Mouse (Mus musculus): ENCODE measurements around the gene Nckap5.

Nckap5 gene

DNA sequence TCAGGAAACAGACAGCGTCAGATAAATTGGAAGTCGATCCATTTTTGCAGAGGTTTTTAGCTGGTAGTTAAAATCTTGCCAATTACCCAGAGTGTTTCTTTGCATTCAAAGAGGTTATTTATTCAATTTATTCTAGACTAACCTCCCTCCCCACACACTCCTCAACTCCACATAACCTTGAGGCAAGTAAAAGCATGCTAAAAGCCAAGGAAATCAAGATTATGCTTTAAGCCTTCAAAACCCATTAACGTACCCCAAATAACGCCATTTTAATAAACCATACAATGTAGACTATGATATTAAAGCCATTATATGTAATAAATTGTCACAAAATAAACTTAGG is 129.7 kb downstream of the Nckap5 start:
- in situ Hi-C loops (cut with MboI, MseI) = no loop called here

DNA sequence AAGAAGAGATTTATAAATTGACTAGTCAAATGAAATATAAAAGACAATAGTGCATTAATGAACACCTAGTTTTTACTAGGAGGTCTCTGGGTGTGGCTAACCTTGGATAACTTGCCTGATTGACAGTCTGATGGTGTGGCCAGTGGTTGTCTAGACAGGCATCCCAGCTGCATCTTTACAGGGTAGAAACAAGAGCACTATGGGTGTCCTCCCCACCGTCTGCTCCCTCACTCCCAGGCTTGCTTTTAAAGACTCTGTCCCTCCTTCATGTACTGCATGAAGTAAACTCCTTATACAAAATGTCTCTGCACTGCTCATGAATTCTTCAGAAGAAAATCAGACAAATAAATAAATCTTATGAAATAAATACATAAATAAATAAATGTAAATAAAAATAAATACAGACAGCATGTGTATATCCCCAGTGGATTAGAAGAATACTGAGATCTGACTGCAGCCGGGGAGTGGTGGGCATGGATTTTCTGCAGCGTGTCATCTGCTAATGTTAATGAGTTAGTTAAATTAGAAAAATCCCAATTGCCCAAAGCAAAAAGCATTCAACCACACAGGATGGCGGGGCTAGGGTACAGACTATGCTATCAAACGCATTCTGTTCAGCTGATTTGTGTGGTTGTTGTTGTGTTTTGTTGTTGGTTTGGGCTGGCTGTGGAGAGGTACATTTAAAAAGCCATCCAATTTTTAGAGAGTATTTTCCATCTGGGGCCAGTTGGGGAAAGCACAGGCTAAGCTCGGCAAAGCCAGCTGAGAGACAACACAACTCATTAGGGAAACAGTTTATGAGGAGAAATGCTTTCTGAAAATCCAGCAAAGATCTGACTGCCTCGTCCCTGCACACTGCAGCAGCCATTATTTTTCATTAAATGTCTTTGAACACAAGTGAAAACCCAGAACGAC is 130.3 kb downstream of the Nckap5 start:
- in situ Hi-C loops (cut with MboI, MseI) = no loop called here

DNA sequence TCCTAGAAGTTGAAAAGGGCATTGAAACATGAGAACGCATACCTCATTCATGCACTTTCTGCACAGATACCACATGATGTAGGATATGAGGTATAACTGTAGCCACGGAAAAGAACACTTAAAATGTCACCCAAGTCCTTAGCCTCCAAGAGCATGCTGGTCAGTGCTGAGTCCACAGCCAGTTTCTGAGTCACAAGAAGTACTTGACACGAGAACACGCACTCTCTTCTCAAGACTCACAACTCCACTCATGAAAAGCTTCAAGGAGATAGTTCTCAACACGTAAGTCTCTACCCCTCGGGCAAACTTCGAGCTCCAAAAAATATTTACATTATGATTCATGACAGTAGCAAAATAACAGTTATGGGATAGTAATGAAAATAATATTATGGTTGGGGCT is 137.0 kb downstream of the Nckap5 start:
- in situ Hi-C loops (cut with MboI, MseI) = no loop called here

DNA sequence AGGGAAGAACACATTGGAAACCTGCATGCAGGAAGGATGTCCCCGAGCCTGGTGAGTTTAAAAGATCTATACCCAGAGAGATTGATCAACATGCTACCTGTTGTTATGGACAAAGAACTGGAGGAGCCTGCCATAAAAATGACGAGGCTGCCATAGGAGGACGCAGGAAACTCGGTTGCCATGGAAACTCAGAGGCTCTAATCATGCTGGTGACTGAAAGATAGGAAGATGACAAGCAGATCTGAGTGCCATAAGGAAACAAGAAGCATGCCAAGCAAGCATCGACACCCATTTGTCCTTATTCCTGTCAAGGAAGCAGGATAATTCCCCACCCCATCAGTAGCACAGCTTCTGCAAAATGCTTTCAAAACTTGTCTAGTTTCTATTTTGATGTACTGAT is 142.0 kb downstream of the Nckap5 start:
- in situ Hi-C loops (cut with MboI, MseI) = no loop called here

DNA sequence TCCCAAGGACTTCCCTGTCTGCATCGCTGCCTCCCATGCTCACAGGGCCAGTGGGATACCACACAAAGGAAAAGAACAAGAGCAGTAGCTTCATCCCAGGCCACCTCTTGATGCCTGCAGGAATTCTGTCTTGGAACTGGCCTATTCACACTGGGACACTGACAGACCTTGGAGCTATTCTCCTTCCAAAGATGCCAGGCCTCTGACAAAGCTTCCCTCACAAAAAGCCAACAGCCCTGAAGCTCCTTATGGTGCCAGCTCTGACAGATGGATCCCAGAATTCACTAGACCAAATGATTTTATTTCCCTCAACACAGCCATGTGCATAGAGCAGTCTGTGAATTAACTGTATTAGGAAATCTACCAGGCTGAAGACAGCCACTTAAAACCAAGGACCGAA is 143.9 kb downstream of the Nckap5 start:
- in situ Hi-C loops (cut with MboI, MseI) = no loop called here

DNA sequence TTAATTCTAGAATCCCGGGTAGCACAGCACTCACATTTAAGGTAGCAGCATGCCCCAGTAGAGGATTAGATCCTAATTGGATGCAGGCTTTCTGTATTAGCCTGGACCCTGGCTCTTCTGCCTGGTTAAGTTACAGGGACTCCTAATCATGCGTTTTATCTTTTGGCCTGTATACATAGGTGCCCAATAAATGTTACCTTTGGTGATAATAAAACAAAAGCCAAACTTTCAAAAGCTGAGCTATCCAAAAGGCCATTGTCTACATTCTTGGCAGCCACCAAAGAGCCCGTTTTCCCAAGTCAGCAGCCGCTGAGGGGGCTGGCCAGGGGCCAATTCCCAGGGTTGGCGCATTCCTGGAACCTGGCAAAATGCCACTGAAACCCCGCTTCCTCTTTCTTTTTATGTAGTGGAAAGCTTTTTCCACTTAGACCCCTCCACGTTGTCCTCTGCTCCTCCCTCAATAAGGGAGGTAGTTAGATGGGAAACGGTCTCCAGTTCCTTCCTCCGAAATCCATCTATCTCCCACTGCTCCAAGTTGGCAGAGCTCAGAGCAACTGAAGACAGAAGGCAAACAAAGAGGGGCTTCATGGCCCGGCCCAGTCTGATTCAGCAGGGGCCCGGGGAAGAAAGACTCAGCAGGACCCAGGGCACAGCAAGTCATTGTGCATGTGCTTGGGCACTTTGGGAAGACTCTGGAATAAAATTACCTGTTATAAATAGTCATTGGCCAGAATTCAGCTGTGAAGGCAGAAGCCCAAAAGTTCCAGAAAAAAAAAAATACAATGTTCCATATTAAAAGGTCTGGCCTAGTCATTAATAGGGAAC is 146.8 kb downstream of the Nckap5 start:
- in situ Hi-C loops (cut with MboI, MseI) = no loop called here

DNA sequence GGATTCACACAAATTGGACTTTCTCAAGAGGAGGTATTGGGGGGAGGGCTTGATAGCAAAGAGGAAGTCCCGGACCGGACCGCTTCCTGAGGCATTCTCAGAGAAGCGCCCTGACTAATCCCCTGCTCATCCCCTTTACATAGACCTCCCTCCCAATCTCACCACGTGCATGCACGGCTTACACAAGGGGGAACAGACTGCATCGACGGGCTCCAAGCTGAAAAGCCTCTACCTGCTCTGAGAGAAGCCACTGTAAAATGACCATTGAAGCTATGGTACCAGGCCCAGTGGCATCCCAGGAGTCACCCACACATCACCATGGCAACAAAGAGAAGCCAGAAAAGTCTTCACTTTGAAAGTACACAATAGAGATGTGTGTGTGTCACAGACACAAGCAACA is 148.8 kb downstream of the Nckap5 start:
- in situ Hi-C loops (cut with MboI, MseI) = no loop called here

DNA sequence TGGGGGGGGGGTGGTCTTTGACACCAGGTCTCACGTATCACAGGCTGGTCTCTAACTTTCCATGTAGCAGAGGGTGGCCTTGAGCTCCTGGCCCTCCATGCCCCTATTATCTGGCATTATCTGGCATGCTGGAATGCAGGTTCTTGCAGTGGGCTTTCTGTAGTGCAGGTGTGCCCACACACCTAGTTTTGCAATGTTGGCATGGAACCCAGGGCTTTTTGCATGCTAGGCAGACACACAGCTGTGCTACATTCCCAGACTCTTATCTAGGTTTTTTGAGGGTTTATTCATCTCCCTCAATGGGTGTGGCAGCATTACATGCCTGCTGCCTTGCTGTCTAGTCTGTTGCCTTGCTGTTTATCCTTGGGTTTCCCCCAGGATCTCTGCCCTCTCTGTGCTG is 151.3 kb downstream of the Nckap5 start:
- in situ Hi-C loops (cut with MboI, MseI) = no loop called here

DNA sequence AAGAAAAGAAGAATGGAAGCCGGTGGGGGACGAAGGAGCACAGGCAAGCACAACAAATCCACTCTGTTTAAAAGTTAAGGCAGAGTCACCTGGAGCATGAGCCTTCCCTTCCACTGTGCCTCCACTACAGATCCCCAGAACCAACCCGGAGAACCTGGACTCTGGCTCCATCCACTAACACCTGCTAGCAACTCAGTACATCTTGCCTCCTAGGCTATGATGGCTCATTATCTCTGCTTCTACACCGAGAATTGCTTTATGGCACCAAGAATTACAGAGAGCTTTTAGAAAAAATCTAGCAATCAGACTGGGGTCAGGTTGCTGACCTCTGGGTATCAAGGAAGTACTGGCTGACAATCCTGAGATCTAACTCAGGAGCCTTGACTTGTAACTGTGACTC is 153.3 kb downstream of the Nckap5 start:
- in situ Hi-C loops (cut with MboI, MseI) = no loop called here

DNA sequence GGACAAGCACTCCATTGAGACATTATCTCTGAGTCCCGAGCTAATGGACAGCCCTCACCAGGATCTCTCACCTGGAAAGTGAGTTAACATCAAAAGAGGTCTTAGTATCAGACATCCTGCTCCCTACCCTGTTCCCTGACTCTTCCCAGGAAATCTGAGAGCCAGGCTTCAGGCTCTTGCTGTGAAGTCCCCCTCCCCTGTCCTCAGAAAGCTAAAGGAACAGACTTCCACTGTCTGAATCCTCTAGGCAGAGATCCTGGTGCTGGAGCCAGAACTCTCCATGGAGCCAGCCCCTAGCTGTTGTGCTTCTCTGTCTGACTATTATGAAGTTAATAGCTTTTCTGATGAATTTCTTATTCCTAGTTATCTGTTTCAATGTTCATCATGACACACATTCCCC is 153.8 kb downstream of the Nckap5 start:
- in situ Hi-C loops (cut with MboI, MseI) = no loop called here

DNA sequence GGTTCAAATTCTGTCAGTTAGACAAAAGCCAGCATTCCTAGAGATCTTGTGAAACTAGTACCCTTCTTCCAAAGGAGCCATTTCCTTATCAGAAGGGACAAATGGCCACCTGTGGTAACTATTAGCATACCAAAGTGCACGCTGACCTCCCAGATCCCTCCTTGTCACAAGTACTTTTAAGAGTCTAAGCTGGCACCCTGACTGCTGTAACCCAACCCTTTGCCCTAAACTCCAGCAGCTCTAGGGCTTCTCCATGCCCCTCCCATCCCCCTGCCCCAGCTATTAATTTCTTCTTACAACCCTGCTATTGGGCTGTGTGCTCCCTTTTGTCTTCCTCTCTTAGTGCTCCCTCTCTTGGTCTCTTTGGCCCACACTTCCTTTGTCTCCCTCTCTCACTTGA is 155.5 kb downstream of the Nckap5 start:
- in situ Hi-C loops (cut with MboI, MseI) = no loop called here

DNA sequence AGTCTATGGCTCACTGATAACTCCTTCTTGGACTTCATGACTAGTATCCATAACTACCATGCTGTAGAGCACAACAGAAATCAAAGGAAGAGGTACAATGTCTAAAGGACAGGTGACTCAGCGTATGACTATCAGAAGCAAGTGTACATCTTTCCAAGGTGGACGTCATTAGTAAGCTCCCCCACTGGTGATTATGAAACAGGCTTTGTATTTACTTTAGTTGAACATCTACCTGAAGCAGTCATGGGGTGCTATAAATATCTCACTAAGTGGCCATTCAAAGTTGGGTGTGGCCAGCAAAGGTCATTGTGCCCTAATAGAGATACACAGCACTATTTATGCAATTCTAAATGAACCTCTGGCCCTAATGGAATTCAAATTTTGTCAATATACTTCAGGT is 157.4 kb downstream of the Nckap5 start:
- in situ Hi-C loops (cut with MboI, MseI) = no loop called here

DNA sequence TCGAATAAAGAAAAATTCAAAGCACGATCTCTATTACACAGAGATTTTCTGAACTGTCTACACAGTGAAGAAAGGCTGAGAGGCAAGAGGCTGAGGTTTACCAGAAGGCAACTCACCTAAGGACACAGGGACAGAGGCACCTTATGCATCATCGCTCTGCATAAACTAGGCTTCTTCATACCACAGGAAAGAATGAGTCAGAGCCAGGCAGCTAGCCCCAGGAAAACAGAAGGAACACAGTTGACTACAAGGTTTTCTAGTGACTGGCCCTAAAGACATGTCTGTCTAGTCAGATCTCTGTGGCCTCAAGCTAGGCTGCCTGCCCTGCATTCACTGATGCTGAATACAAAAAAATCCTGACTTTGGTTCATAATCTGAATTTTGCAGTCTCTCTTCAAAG is 160.1 kb downstream of the Nckap5 start:
- in situ Hi-C loops (cut with MboI, MseI) = no loop called here

DNA sequence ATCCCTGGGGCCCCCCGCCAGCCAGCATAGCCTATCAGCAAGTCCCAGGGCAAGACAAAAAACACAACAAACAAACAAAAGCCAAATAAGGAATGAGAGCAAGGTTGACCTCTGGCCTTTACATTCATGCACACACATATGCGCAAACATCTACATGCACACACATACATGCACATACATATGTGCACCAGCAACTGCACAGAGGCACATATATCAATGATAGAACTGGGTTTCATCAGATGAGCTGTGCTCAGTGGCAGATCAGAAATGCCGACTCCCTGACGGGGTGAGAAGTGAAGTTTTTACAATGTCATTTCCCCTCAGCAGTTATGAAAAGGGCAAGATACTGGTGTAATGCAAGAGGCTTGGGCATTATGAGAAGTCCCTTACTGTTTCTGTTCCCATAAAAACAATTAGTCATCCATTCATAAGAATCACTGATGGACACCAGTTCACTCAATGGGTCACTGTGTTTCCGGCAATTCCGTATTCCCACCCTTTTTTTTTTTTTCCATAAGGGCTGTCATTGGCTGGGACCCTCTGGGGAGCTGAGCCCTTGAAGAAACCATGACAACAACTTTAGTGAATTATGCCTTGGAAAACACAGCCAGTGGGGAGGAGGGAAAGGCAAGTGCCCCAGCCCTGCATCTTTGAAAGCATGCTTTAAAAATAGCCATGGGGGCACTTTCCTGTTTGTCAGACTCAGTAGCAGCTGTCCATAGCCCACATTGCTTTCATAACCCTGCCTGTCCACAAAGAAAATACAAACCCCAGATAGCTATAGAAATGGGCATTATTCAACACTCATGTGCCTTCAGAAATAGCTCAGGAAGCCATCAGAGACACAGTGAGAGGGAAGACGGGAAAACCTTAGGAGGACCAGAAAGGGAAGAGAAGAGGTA is 170.2 kb downstream of the Nckap5 start:
- in situ Hi-C loops (cut with MboI, MseI) = no loop called here

DNA sequence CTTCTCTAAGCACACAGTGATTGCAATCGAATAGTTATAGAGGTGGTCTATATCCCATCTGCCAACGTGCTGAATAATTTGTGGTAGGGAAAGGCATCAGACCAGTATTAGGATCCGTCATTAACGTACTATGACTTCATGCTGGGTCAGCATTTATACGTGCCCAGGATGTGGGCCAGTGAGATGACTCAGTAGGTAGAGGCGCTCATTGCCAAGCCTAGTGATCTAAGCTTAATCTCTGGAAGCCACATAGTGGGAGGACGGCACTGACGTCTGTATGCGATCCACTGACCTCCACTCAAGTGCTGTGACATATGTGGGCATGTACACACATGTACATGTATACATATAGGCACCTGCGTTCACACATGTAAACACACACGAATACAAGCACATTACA is 171.9 kb downstream of the Nckap5 start:
- in situ Hi-C loops (cut with MboI, MseI) = no loop called here

DNA sequence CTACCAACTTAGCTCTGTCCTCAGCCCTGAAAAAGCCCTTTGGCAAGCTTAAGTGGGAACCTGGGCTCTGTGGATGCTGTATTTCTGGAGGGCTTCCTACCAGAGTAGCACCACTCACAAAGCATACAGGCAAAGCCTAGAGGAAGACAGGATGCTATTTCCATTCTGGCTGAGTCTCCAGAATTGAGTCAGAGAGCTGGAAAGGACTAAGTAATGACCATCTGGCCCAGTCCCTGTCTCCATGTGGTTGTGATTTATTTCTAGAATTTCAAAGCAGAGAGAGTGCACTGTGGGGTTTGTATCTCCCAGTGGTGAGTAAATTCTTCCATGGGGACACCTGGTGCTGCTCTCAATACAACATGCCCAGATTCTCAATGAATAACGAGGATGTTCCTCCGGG is 174.4 kb downstream of the Nckap5 start:
- in situ Hi-C loops (cut with MboI, MseI) = no loop called here

DNA sequence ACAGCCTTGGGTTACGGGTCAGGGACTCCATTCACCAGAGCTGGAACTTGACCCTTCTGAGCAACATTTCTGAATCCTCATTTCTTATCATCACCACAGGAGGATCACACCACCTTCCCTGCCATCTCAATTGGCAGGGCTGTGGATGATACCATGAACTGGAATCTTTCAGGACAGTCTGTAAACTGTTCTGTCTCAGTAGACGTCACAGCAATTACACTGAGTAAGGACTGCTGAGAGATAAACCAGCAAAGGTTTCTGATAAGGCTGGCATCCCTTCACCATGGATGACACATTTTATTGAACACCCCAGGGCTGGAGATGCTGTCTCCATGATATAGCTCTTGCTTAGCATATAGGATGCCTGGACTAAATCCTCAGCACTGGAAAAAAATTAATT is 178.5 kb downstream of the Nckap5 start:
- in situ Hi-C loops (cut with MboI, MseI) = no loop called here

DNA sequence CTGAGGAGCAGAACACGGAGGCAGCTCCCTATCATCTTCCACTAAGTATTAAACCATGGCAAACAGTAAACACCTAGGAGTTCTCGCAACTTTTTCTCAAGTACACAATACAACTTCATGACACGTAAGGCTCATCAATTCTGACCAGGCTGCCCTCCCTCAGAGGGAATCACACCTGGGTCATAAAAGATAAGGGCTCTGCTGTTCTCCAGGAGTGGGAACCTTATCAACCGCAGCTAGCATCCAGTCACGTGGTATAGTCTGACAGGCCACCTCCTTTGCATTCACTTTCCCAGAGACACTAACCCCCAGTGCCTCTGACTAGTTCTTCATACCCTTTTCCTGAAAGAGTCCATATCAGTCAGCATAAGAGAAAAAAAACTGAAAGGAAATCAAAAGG is 179.8 kb downstream of the Nckap5 start:
- in situ Hi-C loops (cut with MboI, MseI) = no loop called here

DNA sequence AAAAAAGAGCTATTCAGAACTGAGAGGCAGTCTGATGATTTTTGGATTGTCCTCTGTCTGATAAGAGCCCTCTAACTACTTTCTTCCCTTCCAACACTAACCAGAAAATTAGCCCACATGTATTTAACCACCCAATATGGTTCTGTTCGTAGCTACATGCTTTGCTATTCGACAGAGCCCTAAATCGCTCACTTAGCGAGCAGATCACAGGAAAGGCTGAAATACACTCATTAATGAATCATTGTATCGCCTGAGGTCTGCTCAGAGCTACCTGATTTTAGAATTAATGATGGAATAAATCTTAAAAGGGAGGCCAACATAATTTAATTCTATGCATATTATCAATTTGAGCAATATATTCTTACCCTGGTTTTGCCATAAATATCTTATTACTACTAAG is 187.8 kb downstream of the Nckap5 start:
- in situ Hi-C loops (cut with MboI, MseI) = no loop called here

DNA sequence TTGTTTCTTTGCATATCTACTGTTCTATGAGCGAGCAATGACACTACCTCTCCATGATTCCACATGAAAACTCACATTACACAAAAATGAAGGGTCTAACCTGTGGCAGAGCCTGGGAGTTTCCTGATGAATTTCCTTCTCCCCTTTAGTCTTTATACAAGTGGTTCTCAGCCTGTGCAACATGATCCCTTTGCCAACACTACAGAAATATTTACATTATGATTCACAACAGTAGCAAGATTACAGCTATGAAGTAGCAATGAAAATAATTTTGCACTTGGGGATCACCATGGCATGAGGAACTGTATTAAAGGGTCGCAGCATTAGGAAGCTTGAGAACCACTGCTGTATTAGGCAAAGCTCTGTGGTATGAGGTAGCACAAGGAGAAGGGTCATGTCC is 191.1 kb downstream of the Nckap5 start:
- in situ Hi-C loops (cut with MboI, MseI) = no loop called here

DNA sequence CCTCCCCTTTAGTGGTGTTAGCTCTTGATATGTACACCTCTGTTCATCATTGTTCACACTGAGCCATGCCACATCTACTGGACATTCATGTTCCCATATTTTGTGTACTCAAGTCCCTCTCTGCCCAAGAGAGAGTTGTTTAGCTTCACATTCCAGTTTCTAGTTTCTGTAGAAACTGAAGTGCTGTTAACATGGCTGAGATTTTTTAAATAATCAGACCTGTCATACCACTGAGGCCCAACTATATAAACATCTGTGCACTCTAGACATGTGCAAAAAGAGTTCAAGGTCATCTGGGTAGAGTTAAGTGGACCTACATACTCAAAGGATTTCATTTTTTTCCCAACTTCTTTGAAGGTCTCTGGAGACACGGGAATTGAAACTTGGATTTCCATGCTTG is 193.1 kb downstream of the Nckap5 start:
- in situ Hi-C loops (cut with MboI, MseI) = no loop called here

DNA sequence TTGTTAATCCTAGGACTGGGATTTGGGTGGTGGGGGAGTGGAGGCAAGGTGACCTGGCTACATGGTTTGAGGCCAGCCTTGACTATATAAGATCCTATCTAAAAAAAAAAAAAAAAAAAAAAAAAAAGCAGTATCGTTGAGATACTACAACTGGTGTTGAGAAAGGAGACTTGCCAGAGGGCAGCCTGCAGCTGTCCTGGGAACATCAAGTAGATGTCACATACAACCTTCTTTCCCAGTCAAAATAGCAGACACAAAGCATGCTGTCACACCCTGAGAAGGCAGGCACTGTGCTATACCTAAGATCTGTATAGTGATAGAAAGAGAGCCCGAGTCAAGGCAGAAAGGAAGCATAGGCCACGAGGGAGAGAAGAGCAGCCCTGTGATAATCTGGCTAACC is 204.4 kb downstream of the Nckap5 start:
- in situ Hi-C loops (cut with MboI, MseI) = no loop called here
